Mouse (Mus musculus) hindbrain, embryonic 12.5 days (tissue): ENCODE results near the gene Med13. TPM values are rescaled to one million over a fixed set of nuclear protein-coding genes. Genes with fewer than 3 reads are reported as not detected.

Source experiments
- ATAC-seq: fragments of 200-750 bp; cut with Nextera tagmentation; 2 replicates; pipeline ENCODE4 v1.8.0; 2017; ENCODE audit warnings: moderate TSS enrichment; ENCODE audit not compliant: low FRiP score
- H3K27ac ChIP-seq: fragments of 300-500 bp; sonication (generic); 2 replicates; pipeline ENCODE4 v1.5.1; 2016; ENCODE audit warnings: mild to moderate bottlenecking
- H3K27me3 ChIP-seq: fragments of 300-500 bp; sonication (generic); 2 replicates; pipeline ENCODE4 v1.6.1; 2016; ENCODE audit warnings: mild to moderate bottlenecking
- H3K36me3 ChIP-seq: fragments of 300-500 bp; sonication (generic); 2 replicates; pipeline ENCODE4 v1.6.1; 2016; ENCODE audit warnings: mild to moderate bottlenecking
- H3K4me1 ChIP-seq: fragments of 300-500 bp; sonication (generic); 2 replicates; pipeline ENCODE4 v1.6.1; 2016
- H3K4me2 ChIP-seq: fragments of 300-500 bp; sonication (generic); replicated peaks from 2 replicates; pipeline ENCODE4 v1.6.1; 2016; ENCODE audit warnings: mild to moderate bottlenecking
- H3K4me3 ChIP-seq: fragments of 300-500 bp; sonication (generic); 2 replicates; pipeline ENCODE4 v1.5.1; 2016; ENCODE audit warnings: mild to moderate bottlenecking
- H3K9ac ChIP-seq: fragments of 300-500 bp; sonication (generic); 2 replicates; pipeline ENCODE4 v1.6.1; 2016; ENCODE audit warnings: mild to moderate bottlenecking, moderate library complexity
- H3K9me3 ChIP-seq: fragments of 300-500 bp; sonication (generic); replicated peaks from 2 replicates; pipeline ENCODE4 v1.6.1; 2016; ENCODE audit warnings: mild to moderate bottlenecking
- WGBS: fragments of 180-500 bp; shearing (Covaris S2); methylation state at CpG from one replicate; pipeline ENCODE4 v1.1.7; 2016; 5-methylcytosine and 5-hydroxymethylcytosine counted together
- polyA plus RNA-seq: library from polyadenylated mRNA; unstranded; fragments of >200 nt; fragmentation: Nextera tagmentation; extraction: Ambion mirVana; gene quantifications from 2 replicates; pipeline ENCODE4 v1.2.1, GENCODE M21; 2016

Gene Med13
- polyA plus RNA-seq, 1 experiment from 2014 or later: 15.1 TPM

- Histone ChIP-seq H3K27ac (no peak overlapping the region), H3K4me2 (no peak overlapping the region), H3K9me3 (no peaks in the 10 kb centered on the region), H3K9ac (no peak overlapping the region), H3K4me3 (no peak overlapping the region), H3K36me3 (no peaks in the 10 kb centered on the region), H3K4me1 (no peaks in the 10 kb centered on the region), H3K27me3 (no peaks in the 10 kb centered on the region)
- ATAC-seq: no peak
- 91% methylated on average over 6 of the region's 6 CpGs for WGBS
These were observed 17.7 kb upstream of the Med13 start for GRCm38 (mm10) chr11:86375086-86375485.

DNA sequence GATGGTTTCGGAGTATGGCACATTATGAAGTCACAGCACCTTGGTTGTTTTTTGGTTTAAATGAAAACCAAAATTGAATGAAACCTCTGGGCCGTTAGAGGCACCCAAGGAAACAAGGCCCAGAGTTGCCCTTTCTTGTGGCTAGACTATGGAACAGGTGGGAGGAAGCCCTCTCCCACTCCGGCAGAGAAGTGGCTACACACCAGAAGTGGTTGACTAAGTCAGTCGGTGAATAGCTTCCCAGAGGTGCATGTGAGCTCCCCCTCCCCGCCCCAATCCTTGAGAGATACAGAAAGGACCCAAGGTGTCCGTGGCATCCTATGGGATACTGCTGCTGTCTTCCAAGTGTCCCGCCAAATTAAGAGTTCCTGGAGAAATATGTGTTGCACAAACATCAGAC lies 13.9 kb upstream of the Med13 start:
- Histone ChIP-seq H3K27ac (no peak overlapping the region), H3K4me3 (no peak overlapping the region), H3K9me3 (no peaks in the 10 kb centered on the region), H3K9ac (no peak overlapping the region), H3K36me3 (no peaks in the 10 kb centered on the region), H3K27me3 (no peaks in the 10 kb centered on the region), H3K4me2 (no peak overlapping the region), H3K4me1 (no peaks in the 10 kb centered on the region)
- 79% methylated on average over 7 of the region's 7 CpGs for WGBS
- ATAC-seq: no peak

DNA sequence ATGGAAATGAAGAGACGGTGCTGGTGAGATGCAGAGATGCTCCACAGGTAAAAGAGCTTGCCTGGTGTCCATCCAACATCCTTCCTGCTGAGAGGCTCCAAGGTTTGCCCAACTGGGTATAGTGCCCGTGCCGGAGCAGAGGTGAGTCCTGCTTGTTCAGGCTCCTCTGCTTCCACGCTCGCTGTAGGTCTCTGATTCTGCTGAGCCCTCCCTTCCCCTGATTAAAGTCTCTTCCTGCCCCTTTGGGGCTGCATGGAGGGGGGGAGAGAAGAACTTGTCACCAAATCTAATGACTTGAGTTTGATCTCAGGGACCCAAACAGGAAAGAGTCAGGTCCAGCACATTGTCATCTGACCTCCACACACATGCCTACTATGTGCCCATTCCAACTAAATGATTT lies 12.5 kb upstream of the Med13 start:
- no peaks in the 10 kb centered on the region for H3K9me3 ChIP-seq
- H3K27me3 ChIP-seq: no peaks in the 10 kb centered on the region
- H3K9ac ChIP-seq: no peak overlapping the region
- ATAC-seq: no peak
- no peak overlapping the region for H3K27ac ChIP-seq
- H3K4me2 ChIP-seq: no peak overlapping the region
- WGBS: 93% methylated on average over 5 of the region's 5 CpGs
- no peaks in the 10 kb centered on the region for H3K4me1 ChIP-seq
- no peak overlapping the region for H3K4me3 ChIP-seq
- no peaks in the 10 kb centered on the region for H3K36me3 ChIP-seq

DNA sequence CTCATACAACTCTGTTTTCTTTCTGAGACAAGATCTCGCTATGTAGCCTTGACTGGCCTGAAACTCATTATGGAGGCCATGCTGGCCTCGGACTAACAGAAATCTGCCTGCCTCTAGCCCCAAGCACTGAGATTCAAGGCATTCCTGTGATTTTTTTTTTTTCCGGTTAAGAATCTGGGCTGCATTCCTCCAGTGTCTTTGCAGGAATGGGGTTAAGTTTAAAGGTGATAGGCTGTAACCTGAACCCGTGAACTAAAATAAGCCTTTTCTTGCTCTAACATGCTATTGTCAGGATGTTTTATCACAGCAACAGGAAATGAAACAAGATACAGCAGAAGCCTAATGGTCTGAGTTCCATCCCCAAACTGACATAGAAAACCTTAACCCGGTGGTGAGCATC lies 11.6 kb upstream of the Med13 start:
- no peak overlapping the region for H3K4me3 ChIP-seq
- H3K4me1 ChIP-seq: no peaks in the 10 kb centered on the region
- H3K27ac ChIP-seq: no peak overlapping the region
- 62% methylated on average over 5 of the region's 5 CpGs for WGBS
- H3K36me3 ChIP-seq: no peaks in the 10 kb centered on the region
- H3K9ac ChIP-seq: no peak overlapping the region
- H3K9me3 ChIP-seq: no peaks in the 10 kb centered on the region
- H3K4me2 ChIP-seq: no peak overlapping the region
- no peak for ATAC-seq
- no peaks in the 10 kb centered on the region for H3K27me3 ChIP-seq

DNA sequence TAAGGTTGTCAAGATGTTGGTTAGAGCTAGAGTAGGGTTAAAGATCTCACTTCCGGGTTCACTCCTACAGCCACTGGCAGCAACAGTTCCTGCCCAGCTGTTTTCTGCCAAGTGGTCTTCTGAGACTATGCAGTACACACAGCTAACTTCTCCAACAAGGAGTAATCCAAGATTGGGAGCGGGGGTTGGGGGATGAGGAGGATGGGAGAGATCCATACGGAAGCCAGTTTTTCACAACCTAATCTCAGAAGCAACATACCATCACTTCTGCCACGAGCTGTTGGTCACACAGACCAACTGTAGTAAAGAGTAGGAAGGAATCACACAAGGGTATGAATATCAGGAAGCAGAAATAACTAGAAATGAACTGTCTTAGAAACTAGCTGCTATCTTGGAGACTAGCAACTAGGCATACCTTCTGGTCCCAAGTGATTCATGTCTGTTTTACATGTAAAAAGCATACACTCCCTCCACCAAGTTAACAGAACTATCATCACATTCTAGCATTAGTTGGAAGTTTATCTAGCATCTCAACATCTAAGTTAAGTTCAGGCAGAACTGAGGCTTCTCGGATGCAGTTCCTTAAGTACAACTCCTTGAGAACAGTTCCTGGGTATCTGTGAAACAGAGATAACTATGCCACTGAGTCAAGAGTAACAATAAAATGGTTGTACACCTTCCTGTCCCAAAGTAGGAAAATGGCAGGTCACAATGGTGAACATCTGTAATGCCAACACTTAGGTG lies 7.5 kb upstream of the Med13 start:
- Histone ChIP-seq H3K9me3 (no peaks in the 10 kb centered on the region), H3K27me3 (no peaks in the 10 kb centered on the region), H3K9ac (no peak overlapping the region), H3K27ac (no peak overlapping the region), H3K4me2 (no peak overlapping the region), H3K4me1 (no peaks in the 10 kb centered on the region), H3K4me3 (no peak overlapping the region), H3K36me3 (no peaks in the 10 kb centered on the region)
- no peak for ATAC-seq
- WGBS: 84% methylated on average over 5 of the region's 5 CpGs

- Histone ChIP-seq H3K36me3 (peaks cover 5% of the 10 kb centered on the region; the same call in 1 of the 2 replicates), H3K9me3 (no peaks in the 10 kb centered on the region), H3K4me2 (peak overlapping the region; percentile 31), H3K4me1 (peaks cover 25% of the 10 kb centered on the region), H3K27me3 (no peaks in the 10 kb centered on the region), H3K9ac (peak overlapping the region; percentile 98), H3K27ac (peak overlapping the region; percentile 99), H3K4me3 (peak overlapping the region; percentile 84)
- ATAC-seq: peak; percentile 93
- WGBS: 1% methylated on average over 44 of the region's 45 CpGs
These were observed 654 bp upstream of the Med13 start for GRCm38 (mm10) chr11:86357984-86358528.

DNA sequence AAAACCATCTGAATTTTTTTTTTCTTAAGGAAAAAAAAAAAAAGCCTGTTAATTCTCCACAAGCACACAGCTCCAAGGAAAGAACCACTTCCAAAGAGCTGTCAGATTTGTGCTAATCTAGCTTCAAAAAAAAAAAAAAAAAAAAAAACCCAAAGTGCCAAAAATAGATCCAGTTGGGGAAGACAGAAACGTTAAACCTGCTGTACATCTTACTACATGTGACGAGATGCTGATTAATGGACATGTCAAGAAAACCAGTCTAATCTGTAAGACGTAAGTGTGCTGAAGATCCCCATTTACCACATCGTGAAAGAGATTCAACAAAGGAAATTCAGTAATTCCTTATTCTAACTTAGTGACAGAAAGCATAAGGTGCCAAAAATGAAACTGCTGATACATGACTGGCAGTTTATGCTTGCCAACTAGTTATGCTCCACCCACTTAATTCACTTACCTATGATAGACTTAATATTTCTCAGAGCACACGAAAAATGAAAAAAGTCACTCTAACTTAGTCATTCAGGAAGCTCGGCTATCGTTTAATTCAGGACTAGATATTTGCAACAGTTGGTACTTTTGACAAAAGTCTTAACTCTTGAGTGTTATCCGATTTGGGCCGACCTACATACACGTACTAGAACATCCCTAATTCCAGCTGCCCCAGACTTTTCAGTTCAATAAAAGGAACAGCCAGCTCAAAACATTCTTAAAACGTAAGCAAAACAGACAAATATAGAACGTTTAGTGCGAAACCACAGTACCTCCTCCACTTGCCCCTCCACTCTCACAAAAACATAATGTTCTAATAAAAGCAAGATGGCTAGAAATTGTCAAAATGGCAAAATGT lies 1.2 kb downstream of the Med13 start:
- peak overlapping the region; percentile 84 for H3K4me3 ChIP-seq
- no peaks in the 10 kb centered on the region for H3K9me3 ChIP-seq
- H3K27me3 ChIP-seq: no peaks in the 10 kb centered on the region
- peak overlapping the region; percentile 85 for H3K4me2 ChIP-seq
- H3K9ac ChIP-seq: peak overlapping the region; percentile 98
- WGBS: 15% methylated on average over 13 of the region's 13 CpGs
- peaks cover 35% of the 10 kb centered on the region for H3K4me1 ChIP-seq
- H3K36me3 ChIP-seq: peaks cover 5% of the 10 kb centered on the region; the same call in 1 of the 2 replicates
- no peak overlapping the region for H3K27ac ChIP-seq
- ATAC-seq: no peak

- Histone ChIP-seq H3K9me3 (no peaks in the 10 kb centered on the region), H3K4me3 (no peak overlapping the region), H3K4me1 (peaks cover 35% of the 10 kb centered on the region), H3K4me2 (no peak overlapping the region), H3K27ac (no peak overlapping the region), H3K36me3 (peaks cover 5% of the 10 kb centered on the region; the same call in 1 of the 2 replicates), H3K9ac (no peak overlapping the region), H3K27me3 (no peaks in the 10 kb centered on the region)
- no peak for ATAC-seq
- WGBS: 89% methylated on average over 3 of the region's 3 CpGs
These were observed 3.8 kb downstream of the Med13 start for GRCm38 (mm10) chr11:86353586-86353985.

DNA sequence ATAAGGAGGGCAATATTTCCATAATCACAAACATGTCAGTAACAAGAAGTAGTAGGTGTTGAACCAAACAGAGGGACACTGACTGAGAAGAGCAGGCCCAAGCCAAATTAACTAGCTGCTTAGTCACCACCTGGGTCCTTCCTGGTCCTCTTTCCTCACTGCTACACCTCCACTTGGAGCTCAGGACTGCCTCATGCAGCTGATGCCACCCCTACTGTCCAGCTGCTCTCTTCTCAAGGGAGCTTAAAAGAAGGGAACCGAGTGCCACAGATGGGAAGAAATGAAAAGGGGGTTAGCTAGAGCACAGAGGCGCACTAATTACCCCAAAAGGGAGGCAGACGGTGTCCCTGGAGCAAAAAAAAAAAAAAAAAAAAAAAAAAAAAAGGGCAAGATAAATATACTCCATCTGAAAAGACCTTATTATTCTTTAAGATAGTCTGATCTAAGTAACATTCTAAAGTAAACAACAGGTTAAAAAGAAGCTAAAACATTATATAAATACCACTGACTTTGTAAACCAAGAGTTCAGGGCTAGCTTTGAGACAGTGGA lies 5.6 kb downstream of the Med13 start:
- H3K27ac ChIP-seq: no peak overlapping the region
- WGBS: 41% methylated on average over 3 of the region's 3 CpGs
- no peak overlapping the region for H3K4me2 ChIP-seq
- peaks cover 35% of the 10 kb centered on the region for H3K4me1 ChIP-seq
- ATAC-seq: peak; percentile 46; the same call in 1 of the 2 replicates
- peaks cover 5% of the 10 kb centered on the region; the same call in 1 of the 2 replicates for H3K36me3 ChIP-seq
- H3K9me3 ChIP-seq: no peaks in the 10 kb centered on the region
- no peak overlapping the region for H3K4me3 ChIP-seq
- no peaks in the 10 kb centered on the region for H3K27me3 ChIP-seq
- H3K9ac ChIP-seq: no peak overlapping the region

DNA sequence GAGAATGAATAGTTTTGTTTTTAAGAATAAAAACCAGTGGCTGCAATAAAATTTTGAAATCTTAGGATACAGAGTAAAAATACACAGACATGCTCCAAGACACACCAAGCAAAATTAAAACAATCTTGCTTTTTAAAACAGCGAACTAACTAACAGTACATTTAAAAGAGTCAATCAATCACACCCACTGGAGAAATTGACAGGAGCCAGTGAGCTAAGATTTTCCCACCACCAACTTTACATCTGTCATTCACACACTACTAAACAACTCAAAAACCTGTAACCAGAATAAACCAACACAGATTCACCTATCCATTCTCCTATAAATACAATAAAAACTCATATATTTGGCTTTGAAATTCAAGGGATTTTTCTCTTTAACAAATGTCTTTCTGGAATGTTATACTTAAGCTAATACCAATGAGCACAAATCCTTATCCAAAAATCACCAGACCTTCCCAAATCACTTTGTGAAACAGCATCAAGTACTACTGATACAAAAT lies 6.7 kb downstream of the Med13 start:
- ATAC-seq: no peak
- Histone ChIP-seq H3K4me3 (no peak overlapping the region), H3K9me3 (no peaks in the 10 kb centered on the region), H3K4me1 (peaks cover 28% of the 10 kb centered on the region), H3K27me3 (no peaks in the 10 kb centered on the region), H3K9ac (no peak overlapping the region), H3K36me3 (peaks cover 5% of the 10 kb centered on the region; the same call in 1 of the 2 replicates), H3K4me2 (no peak overlapping the region), H3K27ac (no peak overlapping the region)
- WGBS: 69% methylated on average over 1 of the region's 1 CpGs

- WGBS: 68% methylated on average over 2 of the region's 2 CpGs
- no peak for ATAC-seq
- Histone ChIP-seq H3K4me3 (no peak overlapping the region), H3K27ac (no peak overlapping the region), H3K4me1 (peaks cover 19% of the 10 kb centered on the region), H3K9me3 (no peaks in the 10 kb centered on the region), H3K36me3 (peaks cover 12% of the 10 kb centered on the region), H3K9ac (no peak overlapping the region), H3K27me3 (no peaks in the 10 kb centered on the region), H3K4me2 (no peak overlapping the region)
These were observed 8.1 kb downstream of the Med13 start for GRCm38 (mm10) chr11:86349325-86349724.

GRCm38 (mm10) chr11:86348872-86349271 lies 8.5 kb downstream of the Med13 start:
- no peak overlapping the region for H3K4me3 ChIP-seq
- H3K4me2 ChIP-seq: no peak overlapping the region

More at GRCm38 (mm10) chr11:86348872-86349271, 8.5 kb downstream of the Med13 start:
- no peak overlapping the region for H3K9ac ChIP-seq
- no peak overlapping the region for H3K27ac ChIP-seq
- H3K36me3 ChIP-seq: peaks cover 12% of the 10 kb centered on the region
- H3K9me3 ChIP-seq: no peaks in the 10 kb centered on the region
- no peak for ATAC-seq
- H3K4me1 ChIP-seq: peaks cover 15% of the 10 kb centered on the region
- no peaks in the 10 kb centered on the region for H3K27me3 ChIP-seq
